Mouse (Mus musculus): ENCODE measurements around the gene Rpgrip1l. TPM values are rescaled to one million over a fixed set of nuclear protein-coding genes. Genes with fewer than 3 reads are reported as not detected.

The Rpgrip1l gene
- total and polyA plus RNA-seq, 3 experiments, result 0.26 to 6.6 (median 5.6) TPM

- Histone ChIP-seq H3K27me3 (ENCODE audit: insufficient read depth, low read length) (no peaks in the 10 kb centered on the region), H3K4me3 (ENCODE audit: low read depth, low read length) (no peak overlapping the region), H3K36me3 (replicated peaks) (no peaks in the 10 kb centered on the region), H3K9me3 (replicated peaks) (no peaks in the 10 kb centered on the region), H3K4me1 (ENCODE audit: insufficient read depth, low read depth, low read length) (no peaks in the 10 kb centered on the region)
- no peak for DNase-seq (ENCODE audit: low spot score)
- ATAC-seq (ENCODE audit: extremely low read depth, insufficient number of reproducible peaks, low FRiP score, poor library complexity, severe bottlenecking), result no peak
- TF ChIP-seq GATA2 (IDR thresholded peaks at IDR 0.05; ENCODE audit: borderline replicate concordance, low read depth, low read length) (no peak), GATA1 (IDR thresholded peaks at IDR 0.05; ENCODE audit: borderline replicate concordance, low read length) (no peak), TAL1 (conservative IDR thresholded peaks at IDR 0.05; ENCODE audit: low read depth, low read length) (no peak), CTCF (IDR thresholded peaks at IDR 0.05; ENCODE audit: low read depth, low read length) (no peak), POLR2AphosphoS5 (IDR thresholded peaks at IDR 0.05; ENCODE audit: insufficient replicate concordance, low read depth, low read length) (no peak)
Measured at GRCm38 (mm10) chr8:91286237-91286636, 26.8 kb downstream of the Rpgrip1l start.

- no peaks in the 10 kb centered on the region for H3K9me3 ChIP-seq (replicated peaks)
- ATAC-seq (ENCODE audit: extremely low read depth, insufficient number of reproducible peaks, low FRiP score, poor library complexity, severe bottlenecking) (no peak), DNase-seq (ENCODE audit: low spot score) (no peak)
- H3K4me3 ChIP-seq (ENCODE audit: low read depth, low read length), result no peak overlapping the region
- no peaks in the 10 kb centered on the region for H3K27me3 ChIP-seq (ENCODE audit: insufficient read depth, low read length)
- no peaks in the 10 kb centered on the region for H3K4me1 ChIP-seq (ENCODE audit: insufficient read depth, low read depth, low read length)
- H3K36me3 ChIP-seq (replicated peaks), result no peaks in the 10 kb centered on the region
- TF ChIP-seq POLR2AphosphoS5 (IDR thresholded peaks at IDR 0.05; ENCODE audit: insufficient replicate concordance, low read depth, low read length), result no peak
- TF ChIP-seq GATA1 (IDR thresholded peaks at IDR 0.05; ENCODE audit: borderline replicate concordance, low read length), result no peak
- TF ChIP-seq CTCF (IDR thresholded peaks at IDR 0.05; ENCODE audit: low read depth, low read length), result no peak
- no peak for TF ChIP-seq TAL1 (conservative IDR thresholded peaks at IDR 0.05; ENCODE audit: low read depth, low read length)
- TF ChIP-seq GATA2 (IDR thresholded peaks at IDR 0.05; ENCODE audit: borderline replicate concordance, low read depth, low read length), result no peak
Measured at GRCm38 (mm10) chr8:91283815-91284214, 29.2 kb downstream of the Rpgrip1l start.

GRCm38 (mm10) chr8:91282655-91283054 is 30.4 kb downstream of the Rpgrip1l start:
- no peak for TF ChIP-seq TAL1 (conservative IDR thresholded peaks at IDR 0.05; ENCODE audit: low read depth, low read length)
- TF ChIP-seq GATA2 (IDR thresholded peaks at IDR 0.05; ENCODE audit: borderline replicate concordance, low read depth, low read length), result no peak
- no peak for TF ChIP-seq GATA1 (IDR thresholded peaks at IDR 0.05; ENCODE audit: borderline replicate concordance, low read length)
- TF ChIP-seq CTCF (IDR thresholded peaks at IDR 0.05; ENCODE audit: low read depth, low read length), result no peak
- no peak for TF ChIP-seq POLR2AphosphoS5 (IDR thresholded peaks at IDR 0.05; ENCODE audit: insufficient replicate concordance, low read depth, low read length)
- ATAC-seq (ENCODE audit: extremely low read depth, insufficient number of reproducible peaks, low FRiP score, poor library complexity, severe bottlenecking) (no peak), DNase-seq (ENCODE audit: low spot score) (no peak)
- Histone ChIP-seq H3K36me3 (replicated peaks) (no peaks in the 10 kb centered on the region), H3K4me3 (ENCODE audit: low read depth, low read length) (no peak overlapping the region), H3K4me1 (ENCODE audit: insufficient read depth, low read depth, low read length) (no peaks in the 10 kb centered on the region), H3K27me3 (ENCODE audit: insufficient read depth, low read length) (no peaks in the 10 kb centered on the region), H3K9me3 (replicated peaks) (no peaks in the 10 kb centered on the region)

GRCm38 (mm10) chr8:91281545-91281944 is 31.5 kb downstream of the Rpgrip1l start:
- TF ChIP-seq POLR2AphosphoS5 (IDR thresholded peaks at IDR 0.05; ENCODE audit: insufficient replicate concordance, low read depth, low read length), result no peak
- no peak for TF ChIP-seq GATA1 (IDR thresholded peaks at IDR 0.05; ENCODE audit: borderline replicate concordance, low read length)
- TF ChIP-seq CTCF (IDR thresholded peaks at IDR 0.05; ENCODE audit: low read depth, low read length), result no peak
- no peak for TF ChIP-seq GATA2 (IDR thresholded peaks at IDR 0.05; ENCODE audit: borderline replicate concordance, low read depth, low read length)
- TF ChIP-seq TAL1 (conservative IDR thresholded peaks at IDR 0.05; ENCODE audit: low read depth, low read length), result no peak
- DNase-seq (ENCODE audit: low spot score), result no peak
- H3K9me3 ChIP-seq (replicated peaks), result no peaks in the 10 kb centered on the region

GRCm38 (mm10) chr8:91280467-91281212 is 32.4 kb downstream of the Rpgrip1l start:
- DNase-seq (ENCODE audit: low spot score) (no peak), ATAC-seq (ENCODE audit: extremely low read depth, insufficient number of reproducible peaks, low FRiP score, poor library complexity, severe bottlenecking) (no peak)
- no peak for TF ChIP-seq POLR2AphosphoS5 (IDR thresholded peaks at IDR 0.05; ENCODE audit: insufficient replicate concordance, low read depth, low read length)
- TF ChIP-seq GATA1 (IDR thresholded peaks at IDR 0.05; ENCODE audit: borderline replicate concordance, low read length), result no peak
- TF ChIP-seq TAL1 (conservative IDR thresholded peaks at IDR 0.05; ENCODE audit: low read depth, low read length), result no peak
- no peak for TF ChIP-seq CTCF (IDR thresholded peaks at IDR 0.05; ENCODE audit: low read depth, low read length)
- no peak for TF ChIP-seq GATA2 (IDR thresholded peaks at IDR 0.05; ENCODE audit: borderline replicate concordance, low read depth, low read length)
- peaks cover 2% of the 10 kb centered on the region; the same call in 1 of the 2 replicates for H3K9me3 ChIP-seq (replicated peaks)
- peaks cover 2% of the 10 kb centered on the region for H3K36me3 ChIP-seq (replicated peaks)
- no peaks in the 10 kb centered on the region for H3K27me3 ChIP-seq (ENCODE audit: insufficient read depth, low read length)
- H3K4me3 ChIP-seq (ENCODE audit: low read depth, low read length), result no peak overlapping the region
- no peaks in the 10 kb centered on the region for H3K4me1 ChIP-seq (ENCODE audit: insufficient read depth, low read depth, low read length)

More at GRCm38 (mm10) chr8:91281545-91281944, 31.5 kb downstream of the Rpgrip1l start:
- Histone ChIP-seq H3K4me1 (ENCODE audit: insufficient read depth, low read depth, low read length) (no peaks in the 10 kb centered on the region), H3K36me3 (replicated peaks) (no peaks in the 10 kb centered on the region), H3K4me3 (ENCODE audit: low read depth, low read length) (no peak overlapping the region), H3K27me3 (ENCODE audit: insufficient read depth, low read length) (no peaks in the 10 kb centered on the region)
- ATAC-seq (ENCODE audit: extremely low read depth, insufficient number of reproducible peaks, low FRiP score, poor library complexity, severe bottlenecking), result no peak

- Histone ChIP-seq H3K27me3 (ENCODE audit: insufficient read depth, low read length) (no peaks in the 10 kb centered on the region), H3K36me3 (replicated peaks) (peaks cover 6% of the 10 kb centered on the region), H3K9me3 (replicated peaks) (peaks cover 2% of the 10 kb centered on the region; the same call in 1 of the 2 replicates), H3K4me3 (ENCODE audit: low read depth, low read length) (no peak overlapping the region), H3K4me1 (ENCODE audit: insufficient read depth, low read depth, low read length) (no peaks in the 10 kb centered on the region)
- no peak for ATAC-seq (ENCODE audit: extremely low read depth, insufficient number of reproducible peaks, low FRiP score, poor library complexity, severe bottlenecking)
- no peak for TF ChIP-seq POLR2AphosphoS5 (IDR thresholded peaks at IDR 0.05; ENCODE audit: insufficient replicate concordance, low read depth, low read length)
- TF ChIP-seq TAL1 (conservative IDR thresholded peaks at IDR 0.05; ENCODE audit: low read depth, low read length), result no peak
- no peak for TF ChIP-seq CTCF (IDR thresholded peaks at IDR 0.05; ENCODE audit: low read depth, low read length)
- DNase-seq (ENCODE audit: low spot score), result no peak
Measured at GRCm38 (mm10) chr8:91278060-91278459, 35.0 kb downstream of the Rpgrip1l start.

Data from G1E (cell line).